Mouse (Mus musculus) left cerebral cortex, adult 2 months (tissue): Measurements from ENCODE around the gene Sytl5. TPM values are rescaled to one million over a fixed set of nuclear protein-coding genes. Genes with fewer than 3 reads are reported as not detected.

Experiments used
- DNase-seq, 2 experiments: peaks; one replicate each; pipeline ENCODE4 v3.0.0; 2021 to 2022; ENCODE audit warnings: low spot score in 2 of 2, mixed read lengths in 1 of 2; ENCODE audit errors: extremely low spot score in 1 of 2
- H3K27ac ChIP-seq: fragments of 200-600 bp; 2 replicates; pipeline ENCODE4 v1.8.1; 2022
- H3K4me3 ChIP-seq: fragments of 200-600 bp; 2 replicates; pipeline ENCODE4 v1.8.1; 2022
- CTCF ChIP-seq: fragments of 200-600 bp; IDR thresholded peaks from 2 replicates; pipeline ENCODE4 v1.8.1; 2022; ENCODE audit warnings: antibody characterized with exemption, mild to moderate bottlenecking, moderate library complexity
- intact Hi-C: fragments of 180-260 bp; cut with DNase I; formaldehyde crosslinking; loops from one replicate; pipeline ENCODE4 v1.15.1; 2025
- long read RNA-seq, 2 experiments: library from polyadenylated mRNA; stranded (forward); transcript quantifications; one replicate each; pipeline ENCODE4 v2.0.0; 2021; ENCODE audit warnings: borderline mapping rate in 2 of 2
- total RNA-seq, 2 experiments: library from RNA; stranded (reverse); gene quantifications; 2 replicates each; pipeline ENCODE4 v1.2.3; 2021

The Sytl5 gene
- total RNA-seq: 1 to 10 TPM; 4.9 to 5.6 TPM
- long read RNA-seq, experiment 1, partial matches to known transcripts: 0 of 1 reads
- long read RNA-seq, experiment 1, other reads (novel, unspliced or antisense): 1 of 1 reads
- long read RNA-seq, experiment 2: 0 reads

GRCm38 (mm10) chrX:9885322-9885721 lies at the start of gene Sytl5:
Gene Sytl5 (plus strand): TSS chrX:9885622.
- no peak for DNase-seq
- intact Hi-C loops: no loop called here
- Histone ChIP-seq H3K4me3 (no peak within 1 kb of the TSS), H3K27ac (no peak within 1 kb of the TSS)
- no peak for TF ChIP-seq CTCF

GRCm38 (mm10) chrX:9846628-9847027 lies 38.8 kb upstream of the Sytl5 start, which contains the start of gene Hypm:
Gene Hypm (plus strand): TSS chrX:9846928.
- TF ChIP-seq CTCF: no peak
- DNase-seq: no peak
- H3K27ac ChIP-seq: no peak within 1 kb of the TSS
- intact Hi-C loops: no loop called here
- no peak within 1 kb of the TSS for H3K4me3 ChIP-seq

GRCm38 (mm10) chrX:9849403-9849802 lies 36.0 kb upstream of the Sytl5 start, which contains the start of gene H2al3:
Gene H2al3 (plus strand): TSS chrX:9849703.
- TF ChIP-seq CTCF: no peak
- no peak within 1 kb of the TSS for H3K27ac ChIP-seq
- no peak for DNase-seq
- H3K4me3 ChIP-seq: no peak within 1 kb of the TSS
- intact Hi-C loops: no loop called here

- TF ChIP-seq CTCF: no peak
- Histone ChIP-seq H3K27ac (no peak overlapping the region), H3K4me3 (no peak overlapping the region)
- intact Hi-C loops: no loop called here
- DNase-seq: no peak
Observed at GRCm38 (mm10) chrX:9861859-9862258, 23.6 kb upstream of the Sytl5 start.

GRCm38 (mm10) chrX:9875519-9875918 lies 9.9 kb upstream of the Sytl5 start:
- no peak for DNase-seq
- TF ChIP-seq CTCF: no peak
- Histone ChIP-seq H3K4me3 (no peak overlapping the region), H3K27ac (no peak overlapping the region)
- intact Hi-C loops: no loop called here

GRCm38 (mm10) chrX:9909572-9909971 lies 24.1 kb downstream of the Sytl5 start:
- Histone ChIP-seq H3K27ac (no peak overlapping the region), H3K4me3 (no peak overlapping the region)
- intact Hi-C loops: no loop called here
- no peak for TF ChIP-seq CTCF
- DNase-seq: no peak

GRCm38 (mm10) chrX:9933839-9934238 lies 48.4 kb downstream of the Sytl5 start:
- intact Hi-C loops: no loop called here

GRCm38 (mm10) chrX:9984094-9984669 lies 98.8 kb downstream of the Sytl5 start:
- Histone ChIP-seq H3K4me3 (no peak overlapping the region), H3K27ac (no peak overlapping the region)
- TF ChIP-seq CTCF: no peak
- DNase-seq: no peak
- intact Hi-C loops: no loop called here

More at GRCm38 (mm10) chrX:9933839-9934238, 48.4 kb downstream of the Sytl5 start:
- Histone ChIP-seq H3K27ac (no peak overlapping the region), H3K4me3 (no peak overlapping the region)
- DNase-seq: no peak
- no peak for TF ChIP-seq CTCF

- DNase-seq: no peak
- intact Hi-C loops: no loop called here
- Histone ChIP-seq H3K27ac (no peak overlapping the region), H3K4me3 (no peak overlapping the region)
- no peak for TF ChIP-seq CTCF
Observed at GRCm38 (mm10) chrX:10000718-10001117, 115.3 kb downstream of the Sytl5 start.

GRCm38 (mm10) chrX:10005946-10006345 lies 120.5 kb downstream of the Sytl5 start:
- intact Hi-C loops: no loop called here
- no peak overlapping the region for H3K27ac ChIP-seq
- TF ChIP-seq CTCF: no peak
- no peak overlapping the region for H3K4me3 ChIP-seq
- DNase-seq: no peak

- intact Hi-C loops: no loop called here
- Histone ChIP-seq H3K4me3 (no peak overlapping the region), H3K27ac (no peak overlapping the region)
- no peak for DNase-seq
- no peak for TF ChIP-seq CTCF
Observed at GRCm38 (mm10) chrX:10007675-10008270, 122.4 kb downstream of the Sytl5 start.

GRCm38 (mm10) chrX:10010202-10010601 lies 124.8 kb downstream of the Sytl5 start:
- no peak for DNase-seq
- TF ChIP-seq CTCF: no peak
- intact Hi-C loops: no loop called here

GRCm38 (mm10) chrX:10034666-10035065 lies 149.2 kb downstream of the Sytl5 start:
- intact Hi-C loops: loop anchor here (5.0 kb wide), 1 partner anchor 168 kb away; no protein-coding TSS in a partner anchor
- no peak for DNase-seq
- TF ChIP-seq CTCF: peak; percentile 52
- H3K4me3 ChIP-seq: no peak overlapping the region
- H3K27ac ChIP-seq: no peak overlapping the region

More at GRCm38 (mm10) chrX:10010202-10010601, 124.8 kb downstream of the Sytl5 start:
- H3K27ac ChIP-seq: no peak overlapping the region
- H3K4me3 ChIP-seq: no peak overlapping the region

Other genes starting within 250 kb of the Sytl5 start
- 100 to 1,000 TPM; 109 to 110 TPM for gene Dynlt3, start 222.6 kb upstream of the Sytl5 start, total RNA-seq
- not detected for gene Hypm, start 38.7 kb upstream of the Sytl5 start, total RNA-seq
- gene H2al3, start 35.9 kb upstream of the Sytl5 start, total RNA-seq: not detected
- under 1 TPM in 1 of 2 experiments, not detected in 1; 0.48 TPM for gene Srpx, start 232.1 kb downstream of the Sytl5 start, total RNA-seq